Mouse (Mus musculus) midbrain, embryonic 14.5 days (tissue): Measurements from ENCODE around the gene Enox1. TPM values are rescaled to one million over a fixed set of nuclear protein-coding genes. Genes with fewer than 3 reads are reported as not detected.

Source experiments
- ATAC-seq: fragments of 200-750 bp; cut with Nextera tagmentation; 2 replicates; pipeline ENCODE4 v1.8.0; 2017; ENCODE audit warnings: moderate number of reproducible peaks, moderate library complexity; ENCODE audit not compliant: low FRiP score, low TSS enrichment
- DNase-seq: peaks from one replicate; pipeline ENCODE4 v3.0.0-alpha.2; 2015
- H3K27ac ChIP-seq: fragments of 300-500 bp; sonication (generic); replicated peaks from 2 replicates; pipeline ENCODE4 v1.5.1; 2014; ENCODE audit warnings: mild to moderate bottlenecking, low read depth, low read length, moderate library complexity
- H3K27me3 ChIP-seq: fragments of 300-500 bp; sonication (generic); 2 replicates; pipeline ENCODE4 v1.6.1; 2014; ENCODE audit warnings: low read length, control low read depth, mixed read lengths; ENCODE audit not compliant: control insufficient read depth, insufficient read depth
- H3K36me3 ChIP-seq: fragments of 300-500 bp; sonication (generic); 2 replicates; pipeline ENCODE4 v1.6.1; 2014; ENCODE audit warnings: low read length, control low read depth; ENCODE audit not compliant: control insufficient read depth, insufficient read depth
- H3K4me1 ChIP-seq: fragments of 300-500 bp; sonication (generic); 2 replicates; pipeline ENCODE4 v1.6.1; 2014; ENCODE audit warnings: mild to moderate bottlenecking, antibody characterized with exemption, low read length, control low read depth; ENCODE audit not compliant: control insufficient read depth, insufficient read depth
- H3K4me2 ChIP-seq: fragments of 300-500 bp; sonication (generic); 2 replicates; pipeline ENCODE4 v1.6.1; 2014; ENCODE audit warnings: mild to moderate bottlenecking, low read length, moderate library complexity
- H3K4me3 ChIP-seq: fragments of 300-500 bp; sonication (generic); replicated peaks from 2 replicates; pipeline ENCODE4 v1.5.1; 2014; ENCODE audit warnings: low read depth, low read length
- H3K9ac ChIP-seq: fragments of 300-500 bp; sonication (generic); replicated peaks from 2 replicates; pipeline ENCODE4 v1.6.1; 2014; ENCODE audit warnings: mild to moderate bottlenecking, low read length, moderate library complexity
- H3K9me3 ChIP-seq: fragments of 300-500 bp; sonication (generic); 2 replicates; pipeline ENCODE4 v1.6.1; 2016; ENCODE audit warnings: low read length, control low read depth, mixed read lengths; ENCODE audit not compliant: control insufficient read depth
- WGBS: fragments of 180-500 bp; shearing (Covaris S2); extraction: QIAGEN DNeasy Blood & Tissue Kit; methylation state at CpG from one replicate; pipeline ENCODE4 v1.1.7; 2014; 5-methylcytosine and 5-hydroxymethylcytosine counted together
- polyA plus RNA-seq: library from polyadenylated mRNA; unstranded; fragments of >200 nt; fragmentation: Nextera tagmentation; extraction: Ambion mirVana; gene quantifications from 2 replicates; pipeline ENCODE4 v1.2.1, GENCODE M21; 2014

The Enox1 gene
- polyA plus RNA-seq, 1 experiment from 2014 or later = 39.5 TPM

GRCm38 (mm10) chr14:77392476-77392875 is 235.9 kb downstream of the Enox1 start:
- no peaks in the 10 kb centered on the region for H3K27me3 ChIP-seq
- H3K4me2 ChIP-seq = no peak overlapping the region
- no peak overlapping the region for H3K9ac ChIP-seq
- no peaks in the 10 kb centered on the region for H3K36me3 ChIP-seq
- H3K27ac ChIP-seq = no peak overlapping the region
- 61% methylated on average over 1 of the region's 1 CpGs for WGBS
- no peaks in the 10 kb centered on the region for H3K9me3 ChIP-seq
- ATAC-seq (no peak), DNase-seq (no peak)
- no peak overlapping the region for H3K4me3 ChIP-seq
- no peaks in the 10 kb centered on the region for H3K4me1 ChIP-seq

GRCm38 (mm10) chr14:77406241-77407114 is 249.9 kb downstream of the Enox1 start:
- no peak overlapping the region for H3K4me2 ChIP-seq
- ATAC-seq (no peak), DNase-seq (no peak)
- H3K27ac ChIP-seq = no peak overlapping the region
- H3K4me3 ChIP-seq = no peak overlapping the region
- 58% methylated on average over 5 of the region's 5 CpGs for WGBS
- H3K4me1 ChIP-seq = no peaks in the 10 kb centered on the region
- H3K9ac ChIP-seq = no peak overlapping the region
- H3K9me3 ChIP-seq = no peaks in the 10 kb centered on the region
- H3K27me3 ChIP-seq = no peaks in the 10 kb centered on the region
- no peaks in the 10 kb centered on the region for H3K36me3 ChIP-seq

GRCm38 (mm10) chr14:77409271-77409940 is 252.8 kb downstream of the Enox1 start:
- Histone ChIP-seq H3K9ac (no peak overlapping the region), H3K27ac (no peak overlapping the region), H3K4me2 (no peak overlapping the region), H3K27me3 (no peaks in the 10 kb centered on the region), H3K36me3 (no peaks in the 10 kb centered on the region), H3K4me3 (no peak overlapping the region), H3K4me1 (no peaks in the 10 kb centered on the region), H3K9me3 (no peaks in the 10 kb centered on the region)
- ATAC-seq (no peak), DNase-seq (no peak)
- 86% methylated on average over 8 of the region's 8 CpGs for WGBS

GRCm38 (mm10) chr14:77410354-77410753 is 253.8 kb downstream of the Enox1 start:
- Histone ChIP-seq H3K4me1 (no peaks in the 10 kb centered on the region), H3K4me2 (no peak overlapping the region), H3K27me3 (no peaks in the 10 kb centered on the region), H3K36me3 (no peaks in the 10 kb centered on the region), H3K9me3 (no peaks in the 10 kb centered on the region), H3K4me3 (no peak overlapping the region), H3K9ac (no peak overlapping the region), H3K27ac (no peak overlapping the region)
- DNase-seq = no peak
- WGBS = 92% methylated on average over 9 of the region's 9 CpGs
- ATAC-seq = no peak

- no peaks in the 10 kb centered on the region for H3K36me3 ChIP-seq
- 86% methylated on average over 5 of the region's 5 CpGs for whole genome bisulfite sequencing
- no peak for ATAC-seq
Measured at GRCm38 (mm10) chr14:77413106-77413505, 256.5 kb downstream of the Enox1 start.

GRCm38 (mm10) chr14:77416358-77416757 is 259.8 kb downstream of the Enox1 start:
- Histone ChIP-seq H3K9me3 (no peaks in the 10 kb centered on the region), H3K27ac (no peak overlapping the region), H3K4me1 (no peaks in the 10 kb centered on the region), H3K4me2 (no peak overlapping the region), H3K27me3 (no peaks in the 10 kb centered on the region), H3K9ac (no peak overlapping the region), H3K4me3 (no peak overlapping the region), H3K36me3 (no peaks in the 10 kb centered on the region)
- DNase-seq = no peak
- ATAC-seq = no peak
- 80% methylated on average over 2 of the region's 2 CpGs for WGBS

More at GRCm38 (mm10) chr14:77413106-77413505, 256.5 kb downstream of the Enox1 start:
- no peak overlapping the region for H3K9ac ChIP-seq
- no peak overlapping the region for H3K27ac ChIP-seq
- DNase-seq = no peak
- no peaks in the 10 kb centered on the region for H3K4me1 ChIP-seq
- H3K27me3 ChIP-seq = no peaks in the 10 kb centered on the region
- H3K4me3 ChIP-seq = no peak overlapping the region
- H3K4me2 ChIP-seq = no peak overlapping the region
- no peaks in the 10 kb centered on the region for H3K9me3 ChIP-seq

GRCm38 (mm10) chr14:77421031-77421430 is 264.5 kb downstream of the Enox1 start:
- H3K4me3 ChIP-seq = no peak overlapping the region
- H3K36me3 ChIP-seq = no peaks in the 10 kb centered on the region
- no peak overlapping the region for H3K4me2 ChIP-seq
- H3K9me3 ChIP-seq = no peaks in the 10 kb centered on the region
- H3K27ac ChIP-seq = no peak overlapping the region
- DNase-seq (no peak), ATAC-seq (no peak)
- no peaks in the 10 kb centered on the region for H3K27me3 ChIP-seq
- H3K9ac ChIP-seq = no peak overlapping the region
- 73% methylated on average over 6 of the region's 6 CpGs for WGBS
- H3K4me1 ChIP-seq = no peaks in the 10 kb centered on the region

GRCm38 (mm10) chr14:77423194-77423593 is 266.6 kb downstream of the Enox1 start:
- H3K36me3 ChIP-seq = no peaks in the 10 kb centered on the region
- 89% methylated on average over 9 of the region's 9 CpGs for whole genome bisulfite sequencing
- no peaks in the 10 kb centered on the region for H3K9me3 ChIP-seq
- H3K9ac ChIP-seq = no peak overlapping the region
- no peak overlapping the region for H3K4me2 ChIP-seq
- H3K27ac ChIP-seq = no peak overlapping the region
- ATAC-seq (no peak), DNase-seq (no peak)
- H3K27me3 ChIP-seq = no peaks in the 10 kb centered on the region
- no peaks in the 10 kb centered on the region for H3K4me1 ChIP-seq
- no peak overlapping the region for H3K4me3 ChIP-seq
